Mouse (Mus musculus) lung, adult 2 months (tissue): ENCODE data around the gene Klb.

ENCODE experiments used
- CTCF ChIP-seq: fragments of 200-500 bp; IDR thresholded peaks from 2 replicates; pipeline ENCODE4 v1.5.1; 2011; ENCODE audit warnings: mild to moderate bottlenecking, low read length, control low read depth; ENCODE audit not compliant: insufficient read depth
- POLR2A ChIP-seq: fragments of 200-500 bp; IDR thresholded peaks from 2 replicates; pipeline ENCODE4 v1.6.1; 2011; ENCODE audit warnings: low read depth, mild to moderate bottlenecking, control low read depth, low read length, borderline replicate concordance; ENCODE audit errors: extremely low read depth

- no peak for TF ChIP-seq POLR2A
- no peak for TF ChIP-seq CTCF
Measured at GRCm38 (mm10) chr5:65407989-65408388, 59.9 kb downstream of the Klb start.
